In genomic region chr4:22587162-22587561, GRCm38 (mm10) we compare ENCODE assay signal across 36 mouse cellular contexts.
"Had no signal": no experiment of that assay in that cellular context is flagged by ENCODE, and none has a peak within 500 bp of the region (broad histone marks: within the 10 kb centered on the region; RNA-seq: fewer than 3 reads in every experiment).

No protein-coding gene starts in this region.

- H3K27ac ChIP-seq: heart, embryonic 10.5 days; heart, embryonic 13.5 days; heart, embryonic 15.5 days; hindbrain, embryonic 10.5 days; hindbrain, embryonic 12.5 days; hindbrain, embryonic 13.5 days; hindbrain, embryonic 14.5 days; hindbrain, embryonic 15.5 days; hindbrain, postnatal 0 days; intestine, embryonic 15.5 days; kidney, embryonic 15.5 days; kidney, postnatal 0 days; layer of hippocampus, adult 2 months; left cerebral cortex, adult 2 months had no signal

- ATAC-seq: hindbrain, embryonic 16.5 days; hindbrain, postnatal 0 days; inflammation-experienced regulatory T-cells, adult 6 months; intestine, embryonic 15.5 days; intestine, embryonic 16.5 days; intestine, postnatal 0 days had no signal

- H3K27me3 ChIP-seq: heart, embryonic 12.5 days; heart, embryonic 13.5 days; heart, embryonic 15.5 days; hindbrain, embryonic 12.5 days; hindbrain, embryonic 13.5 days; hindbrain, embryonic 15.5 days; intestine, embryonic 15.5 days; kidney, embryonic 15.5 days had no signal

- H3K4me3 ChIP-seq: heart, embryonic 10.5 days; heart, embryonic 12.5 days; heart, embryonic 13.5 days; heart, embryonic 15.5 days; hindbrain, embryonic 10.5 days; hindbrain, embryonic 12.5 days; hindbrain, embryonic 13.5 days; hindbrain, embryonic 15.5 days; intestine, embryonic 15.5 days; kidney, embryonic 15.5 days; layer of hippocampus, adult 2 months; left cerebral cortex, adult 2 months had no signal

- H3K9me3 ChIP-seq: heart, embryonic 10.5 days; heart, embryonic 12.5 days; heart, embryonic 13.5 days; heart, embryonic 15.5 days; hindbrain, embryonic 10.5 days; hindbrain, embryonic 12.5 days; hindbrain, embryonic 13.5 days; hindbrain, embryonic 15.5 days; intestine, embryonic 15.5 days; kidney, embryonic 15.5 days had no signal

- H3K4me2 ChIP-seq: heart, embryonic 11.5 days; heart, embryonic 12.5 days; heart, embryonic 13.5 days; heart, embryonic 15.5 days; hindbrain, embryonic 12.5 days; hindbrain, embryonic 13.5 days; hindbrain, embryonic 14.5 days; hindbrain, embryonic 15.5 days; intestine, embryonic 15.5 days; kidney, embryonic 15.5 days had no signal

- H3K4me1 ChIP-seq: heart, embryonic 10.5 days; heart, embryonic 15.5 days; hindbrain, embryonic 10.5 days; hindbrain, embryonic 12.5 days; hindbrain, embryonic 13.5 days; hindbrain, embryonic 15.5 days; intestine, embryonic 15.5 days; kidney, embryonic 15.5 days had no signal

- H3K9ac ChIP-seq: heart, embryonic 12.5 days; heart, embryonic 13.5 days; heart, embryonic 15.5 days; hindbrain, embryonic 12.5 days; hindbrain, embryonic 13.5 days; hindbrain, embryonic 14.5 days; hindbrain, embryonic 15.5 days; intestine, embryonic 15.5 days; kidney, embryonic 15.5 days had no signal

- DNase-seq: heart, postnatal 10 days; heart, postnatal 14 days; heart, postnatal 36 days; heart, postnatal 4 days; kidney, adult 11 months; kidney, adult 18-20 months; kidney, adult 2 months; kidney, adult 8-10 months; kidney, adult 9 months; kidney, postnatal 10 days; kidney, postnatal 14 days; kidney, postnatal 25 days; kidney, postnatal 36 days; kidney, postnatal 4 days; layer of hippocampus, adult 9-11 months; layer of hippocampus, postnatal 36 days had no signal

- H3K36me3 ChIP-seq: heart, embryonic 10.5 days; heart, embryonic 12.5 days; heart, embryonic 13.5 days; heart, embryonic 15.5 days; hindbrain, embryonic 10.5 days; hindbrain, embryonic 12.5 days; hindbrain, embryonic 13.5 days; hindbrain, embryonic 15.5 days; intestine, embryonic 15.5 days; kidney, embryonic 15.5 days had no signal
